Mouse (Mus musculus): ENCODE measurements around the gene Scrg1. TPM values are rescaled to one million over a fixed set of nuclear protein-coding genes. Genes with fewer than 3 reads are reported as not detected.

The Scrg1 gene
- polyA plus RNA-seq, 1 experiment from 2014 or later = not detected

GRCm38 (mm10) chr8:57520186-57520786 is 64.6 kb downstream of the Scrg1 start:
- DNase-seq (ENCODE audit: low spot score) = no peak
- H3K27ac ChIP-seq = no peak overlapping the region
- no peaks in the 10 kb centered on the region for H3K27me3 ChIP-seq (ENCODE audit: low read depth, poor library complexity, severe bottlenecking)
- H3K4me3 ChIP-seq = no peak overlapping the region
- WGBS = 90% methylated on average over 12 of the region's 12 CpGs
- H3K4me1 ChIP-seq = no peaks in the 10 kb centered on the region
- no peaks in the 10 kb centered on the region for H3K9me3 ChIP-seq (replicated peaks)
- peaks cover 58% of the 10 kb centered on the region for H3K36me3 ChIP-seq

Other genes starting within 250 kb of the Scrg1 start
- 9.8 and 10.1 TPM in 2 replicates for gene Hand2, start 134.9 kb upstream of the Scrg1 start, polyA plus RNA-seq (2016; fragmentation: Nextera tagmentation; extraction: Ambion mirVana)
- gene Sap30, start 31.9 kb downstream of the Scrg1 start, polyA plus RNA-seq (2016; fragmentation: Nextera tagmentation; extraction: Ambion mirVana) = 76.5 and 82.9 TPM in 2 replicates
- 497 and 548 TPM in 2 replicates for gene Hmgb2, start 56.0 kb downstream of the Scrg1 start, polyA plus RNA-seq (2016; fragmentation: Nextera tagmentation; extraction: Ambion mirVana)
- 26.4 and 29.3 TPM in 2 replicates for gene Galnt7, start 197.1 kb downstream of the Scrg1 start, polyA plus RNA-seq (2016; fragmentation: Nextera tagmentation; extraction: Ambion mirVana)

Measured in limb, embryonic 10.5 days (tissue).